Mouse (Mus musculus) forebrain, embryonic 15.5 days (tissue): ENCODE results near the gene Sash1. TPM values are rescaled to one million over a fixed set of nuclear protein-coding genes. Genes with fewer than 3 reads are reported as not detected.

Experiments used
- ATAC-seq: fragments of 200-750 bp; cut with Nextera tagmentation; replicated peaks from 2 replicates; pipeline ENCODE4 v1.8.0; 2017; ENCODE audit warnings: mild to moderate bottlenecking, moderate TSS enrichment, moderate library complexity
- H3K27ac ChIP-seq: fragments of 300-500 bp; sonication (generic); replicated peaks from 2 replicates; pipeline ENCODE4 v1.5.1; 2015; ENCODE audit warnings: mild to moderate bottlenecking, inconsistent platforms
- H3K27me3 ChIP-seq: fragments of 300-500 bp; sonication (generic); 2 replicates; pipeline ENCODE4 v1.6.1; 2015; ENCODE audit warnings: inconsistent platforms
- H3K36me3 ChIP-seq: fragments of 300-500 bp; sonication (generic); 2 replicates; pipeline ENCODE4 v1.6.1; 2015; ENCODE audit warnings: mild to moderate bottlenecking, inconsistent platforms
- H3K4me1 ChIP-seq: fragments of 300-500 bp; sonication (generic); 2 replicates; pipeline ENCODE4 v1.6.1; 2015; ENCODE audit warnings: inconsistent platforms
- H3K4me2 ChIP-seq: fragments of 300-500 bp; sonication (generic); replicated peaks from 2 replicates; pipeline ENCODE4 v1.6.1; 2015; ENCODE audit warnings: mild to moderate bottlenecking, inconsistent platforms
- H3K4me3 ChIP-seq: fragments of 300-500 bp; sonication (generic); 2 replicates; pipeline ENCODE4 v1.5.1; 2015; ENCODE audit warnings: mild to moderate bottlenecking, inconsistent platforms
- H3K9ac ChIP-seq: fragments of 300-500 bp; sonication (generic); replicated peaks from 2 replicates; pipeline ENCODE4 v1.6.1; 2015; ENCODE audit warnings: mild to moderate bottlenecking, inconsistent platforms
- H3K9me3 ChIP-seq: fragments of 300-500 bp; sonication (generic); 2 replicates; pipeline ENCODE4 v1.6.1; 2016; ENCODE audit warnings: inconsistent platforms
- WGBS: fragments of 180-500 bp; shearing (Covaris S2); methylation state at CpG from one replicate; pipeline ENCODE4 v1.1.7; 2015; ENCODE audit warnings: mixed read lengths; 5-methylcytosine and 5-hydroxymethylcytosine counted together
- polyA plus RNA-seq: library from polyadenylated mRNA; unstranded; fragments of >200 nt; fragmentation: Nextera tagmentation; extraction: Ambion mirVana; gene quantifications from 2 replicates; pipeline ENCODE4 v1.2.1, GENCODE M21; 2015

Sash1 gene
- polyA plus RNA-seq, 1 experiment from 2014 or later = 1.7 TPM

DNA sequence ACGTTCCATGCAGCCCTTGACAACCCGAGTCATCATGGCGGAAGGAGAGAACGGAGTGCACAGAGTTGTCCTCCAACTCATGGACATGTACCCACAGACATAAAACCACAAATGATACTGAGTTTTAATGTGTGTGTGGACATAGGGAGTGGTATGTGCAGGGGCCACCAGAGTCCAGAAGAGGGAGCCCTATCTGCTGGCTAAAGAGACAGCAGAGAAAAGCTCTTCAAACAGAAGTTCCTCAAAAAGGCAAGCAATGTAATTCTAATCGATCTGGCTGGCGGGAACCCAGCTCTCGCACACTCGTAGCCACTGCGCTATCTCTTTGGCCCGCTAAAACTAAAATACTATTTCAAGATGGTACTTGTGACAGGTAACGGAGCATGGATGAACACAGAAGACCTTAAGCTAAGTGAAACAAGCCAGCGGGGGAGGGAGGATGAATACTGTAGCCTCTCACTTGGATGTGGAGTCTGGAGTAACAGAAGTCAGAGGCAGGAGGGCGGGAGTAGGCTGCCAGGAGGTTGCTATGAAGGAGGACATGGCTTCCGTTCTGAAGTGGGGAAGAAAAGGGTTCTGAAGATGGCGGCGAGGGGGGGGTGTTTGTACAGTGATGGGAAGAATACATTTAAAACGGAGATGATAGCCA lies 51.9 kb downstream of the Sash1 start:
- H3K9ac ChIP-seq = no peak overlapping the region
- no peak for ATAC-seq
- no peaks in the 10 kb centered on the region for H3K36me3 ChIP-seq
- no peaks in the 10 kb centered on the region for H3K9me3 ChIP-seq
- H3K27ac ChIP-seq = no peak overlapping the region
- no peaks in the 10 kb centered on the region for H3K4me1 ChIP-seq
- H3K27me3 ChIP-seq = no peaks in the 10 kb centered on the region
- 93% methylated on average over 17 of the region's 17 CpGs for WGBS
- H3K4me3 ChIP-seq = no peak overlapping the region
- H3K4me2 ChIP-seq = no peak overlapping the region

DNA sequence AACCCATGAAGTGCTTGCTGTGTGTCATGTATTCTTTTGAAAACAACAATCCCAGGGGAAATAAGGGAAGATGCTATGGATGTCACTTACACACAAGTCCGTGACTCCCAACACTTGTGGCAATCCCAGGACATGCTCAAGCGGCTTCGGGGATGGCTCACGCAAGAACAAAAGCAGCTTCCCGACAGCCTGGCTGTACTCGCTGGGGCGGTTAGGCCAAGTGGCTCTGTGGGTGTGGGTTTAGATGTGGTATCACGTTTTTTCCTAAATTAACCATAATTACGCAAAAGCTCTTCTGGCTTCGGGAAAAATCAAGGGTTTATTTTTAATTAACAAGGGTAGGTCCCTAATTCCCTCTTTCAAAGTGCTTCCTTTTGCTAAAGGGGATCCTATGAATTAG lies 59.6 kb downstream of the Sash1 start:
- Histone ChIP-seq H3K36me3 (no peaks in the 10 kb centered on the region), H3K4me3 (no peak overlapping the region), H3K9ac (no peak overlapping the region), H3K27me3 (no peaks in the 10 kb centered on the region), H3K4me2 (no peak overlapping the region), H3K27ac (no peak overlapping the region), H3K9me3 (no peaks in the 10 kb centered on the region), H3K4me1 (peaks cover 8% of the 10 kb centered on the region)
- WGBS = 9% methylated on average over 10 of the region's 10 CpGs
- 0 out of 2 replicates have a peak, but pooled peaks have one; percentile 43 for ATAC-seq

DNA sequence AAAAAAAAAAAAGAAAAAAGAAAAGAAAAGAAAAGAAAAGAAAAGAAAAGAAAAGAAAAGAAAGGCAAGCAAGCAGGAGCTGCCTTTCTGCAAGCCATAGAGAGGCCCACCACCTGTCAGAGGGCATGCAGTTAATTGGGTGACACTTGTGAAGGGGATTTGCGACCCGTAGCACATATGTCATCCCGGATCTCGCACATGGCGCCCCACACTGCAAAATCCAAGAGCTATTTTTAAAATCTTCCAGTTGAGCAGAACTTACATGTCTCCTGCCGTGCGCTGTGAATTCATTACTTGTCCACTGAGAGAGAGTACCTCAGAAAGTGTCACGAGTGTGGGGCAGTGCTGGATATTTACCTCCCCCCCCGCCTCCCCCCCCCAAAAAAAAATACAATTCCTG lies 60.0 kb downstream of the Sash1 start:
- Histone ChIP-seq H3K4me3 (no peak overlapping the region), H3K36me3 (no peaks in the 10 kb centered on the region), H3K9ac (no peak overlapping the region), H3K9me3 (no peaks in the 10 kb centered on the region), H3K4me2 (no peak overlapping the region), H3K27ac (no peak overlapping the region), H3K4me1 (peaks cover 8% of the 10 kb centered on the region), H3K27me3 (no peaks in the 10 kb centered on the region)
- ATAC-seq = peak; percentile 68
- 18% methylated on average over 9 of the region's 9 CpGs for WGBS

DNA sequence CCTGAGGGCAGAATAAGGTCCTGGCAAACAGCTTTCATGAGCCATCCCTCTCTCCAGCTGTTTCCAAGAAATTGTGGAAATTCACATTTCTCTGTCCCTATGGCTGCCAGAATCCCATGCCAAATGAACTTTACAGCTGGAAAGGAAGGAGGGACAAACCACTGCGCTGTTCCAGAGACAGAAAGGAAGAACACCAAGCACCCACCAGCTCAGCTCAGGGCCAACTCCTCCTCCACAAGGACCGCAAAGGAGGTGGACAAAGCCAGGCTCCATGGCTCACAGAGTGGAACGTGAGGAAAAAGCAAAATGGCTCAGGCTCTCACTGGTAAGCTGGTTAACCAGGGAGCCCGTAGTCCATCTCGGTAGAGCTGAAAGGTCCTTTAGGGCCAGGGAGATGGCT lies 67.8 kb downstream of the Sash1 start:
- Histone ChIP-seq H3K9ac (no peak overlapping the region), H3K27me3 (no peaks in the 10 kb centered on the region), H3K27ac (no peak overlapping the region), H3K4me3 (no peak overlapping the region), H3K4me1 (no peaks in the 10 kb centered on the region), H3K4me2 (no peak overlapping the region), H3K36me3 (no peaks in the 10 kb centered on the region), H3K9me3 (no peaks in the 10 kb centered on the region)
- 85% methylated on average over 5 of the region's 5 CpGs for WGBS
- ATAC-seq = no peak

DNA sequence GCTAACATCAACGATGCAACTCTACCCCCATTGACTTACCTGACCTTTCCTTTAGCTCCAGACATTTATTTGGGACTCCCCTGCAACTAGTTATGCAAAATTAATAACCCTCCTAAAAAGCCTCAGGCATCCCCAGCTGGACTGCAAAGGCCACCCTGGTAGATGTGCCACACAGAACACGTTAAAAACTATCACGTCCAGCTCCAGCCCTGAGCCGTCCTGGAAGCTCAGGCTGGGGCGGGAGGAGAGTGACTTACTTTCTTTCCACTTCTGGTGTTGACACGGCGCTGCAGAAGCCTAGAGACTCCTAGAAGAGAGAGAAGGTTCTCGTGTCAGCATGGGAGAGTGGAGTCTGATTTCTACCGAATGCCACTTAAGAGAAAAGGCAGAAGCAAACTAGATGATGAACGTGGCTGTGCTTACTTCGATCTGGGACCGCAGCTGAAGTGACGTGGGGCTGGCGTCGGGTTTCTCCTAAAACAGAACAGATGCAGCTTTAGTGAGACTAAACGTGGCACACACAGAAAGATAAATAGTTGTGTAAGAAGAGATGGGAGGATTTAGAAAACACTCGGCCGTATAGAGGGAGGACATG lies 71.8 kb downstream of the Sash1 start:
- Histone ChIP-seq H3K27ac (no peak overlapping the region), H3K4me3 (no peak overlapping the region), H3K4me1 (no peaks in the 10 kb centered on the region), H3K36me3 (no peaks in the 10 kb centered on the region), H3K4me2 (no peak overlapping the region), H3K9ac (no peak overlapping the region), H3K27me3 (no peaks in the 10 kb centered on the region), H3K9me3 (no peaks in the 10 kb centered on the region)
- ATAC-seq = no peak
- 76% methylated on average over 18 of the region's 18 CpGs for WGBS

DNA sequence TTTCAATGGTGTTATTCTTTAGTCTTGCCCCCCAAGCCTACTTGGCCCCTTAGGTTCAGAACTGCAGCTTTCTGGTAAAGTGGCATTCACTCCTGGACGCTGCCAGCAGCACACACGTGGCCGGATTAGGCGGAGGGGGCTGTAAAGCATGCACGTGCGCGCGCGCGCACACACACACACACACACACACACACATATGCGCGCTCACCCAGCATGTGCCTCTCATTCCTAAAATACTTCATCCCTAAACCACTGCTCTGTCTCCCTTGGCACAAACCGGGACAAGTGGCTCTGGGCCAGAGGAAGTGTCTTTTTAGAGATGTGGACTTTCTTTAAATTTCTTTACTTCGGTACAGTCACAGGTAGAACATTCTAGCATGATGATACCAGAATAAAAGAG lies 72.6 kb downstream of the Sash1 start:
- Histone ChIP-seq H3K27me3 (no peaks in the 10 kb centered on the region), H3K9ac (no peak overlapping the region), H3K4me1 (no peaks in the 10 kb centered on the region), H3K4me3 (no peak overlapping the region), H3K27ac (no peak overlapping the region), H3K4me2 (no peak overlapping the region), H3K36me3 (no peaks in the 10 kb centered on the region), H3K9me3 (no peaks in the 10 kb centered on the region)
- ATAC-seq = no peak
- 78% methylated on average over 14 of the region's 14 CpGs for WGBS

DNA sequence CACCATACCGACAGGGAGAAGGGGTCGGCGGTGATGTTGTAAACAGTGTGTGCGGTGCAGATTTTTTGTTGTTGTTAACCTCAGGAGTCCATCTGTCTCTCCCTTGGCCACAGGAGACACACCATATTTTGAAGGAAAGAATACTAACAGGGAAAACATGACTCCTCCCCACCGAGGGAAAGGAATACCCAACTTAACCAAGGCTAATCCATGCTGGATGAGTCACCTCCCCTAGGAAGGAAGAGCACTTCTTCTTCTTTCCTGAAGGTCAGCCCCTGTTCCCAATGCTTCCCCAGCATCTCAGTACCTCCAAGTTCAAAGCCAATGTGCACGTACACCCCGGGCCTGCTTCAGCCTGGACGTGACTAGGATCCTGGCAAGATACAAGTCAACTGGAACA lies 73.1 kb downstream of the Sash1 start:
- no peaks in the 10 kb centered on the region for H3K9me3 ChIP-seq
- H3K36me3 ChIP-seq = no peaks in the 10 kb centered on the region
- H3K4me2 ChIP-seq = no peak overlapping the region
- H3K9ac ChIP-seq = no peak overlapping the region
- H3K4me3 ChIP-seq = no peak overlapping the region
- no peak overlapping the region for H3K27ac ChIP-seq
- no peak for ATAC-seq
- no peaks in the 10 kb centered on the region for H3K4me1 ChIP-seq
- 78% methylated on average over 8 of the region's 8 CpGs for WGBS
- no peaks in the 10 kb centered on the region for H3K27me3 ChIP-seq

DNA sequence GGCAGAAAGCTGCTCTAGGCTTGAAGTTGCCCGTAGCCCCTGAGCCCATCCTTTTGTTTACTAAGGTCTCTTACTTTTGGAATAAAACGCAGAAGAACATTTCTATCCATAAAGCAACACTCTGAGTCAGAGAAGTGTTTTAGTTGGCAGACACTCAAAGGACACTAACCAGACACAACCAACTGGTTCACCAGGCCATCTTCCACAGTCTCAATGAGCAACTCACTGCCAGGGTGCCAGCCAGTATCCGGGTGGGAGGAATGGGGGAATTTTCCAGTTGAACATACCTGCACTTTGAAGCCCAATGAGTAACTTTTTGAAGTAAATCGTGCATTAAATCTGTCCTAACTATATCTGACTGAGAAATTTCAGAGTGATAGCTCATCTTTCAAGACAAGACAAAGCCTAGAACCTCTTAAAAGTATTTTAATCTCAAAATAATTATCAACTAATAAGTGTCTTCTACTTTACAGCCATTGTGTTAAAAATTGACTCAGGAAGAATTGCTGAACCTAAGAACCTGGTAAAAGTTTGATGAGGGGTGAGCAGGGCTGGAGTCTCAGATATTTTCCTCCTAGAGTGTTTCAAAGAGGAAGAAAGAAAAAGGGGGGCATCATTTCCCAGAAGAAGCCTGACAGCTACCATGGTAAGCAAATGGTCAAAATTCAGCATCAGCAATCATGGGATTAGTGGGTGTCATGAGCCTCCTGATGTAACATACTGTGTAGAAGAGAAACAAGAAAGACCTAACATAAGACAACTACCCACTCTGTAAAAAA lies 74.4 kb downstream of the Sash1 start:
- ATAC-seq = no peak
- Histone ChIP-seq H3K27ac (no peak overlapping the region), H3K9ac (no peak overlapping the region), H3K4me1 (no peaks in the 10 kb centered on the region), H3K27me3 (no peaks in the 10 kb centered on the region), H3K4me3 (no peak overlapping the region), H3K4me2 (no peak overlapping the region), H3K36me3 (no peaks in the 10 kb centered on the region), H3K9me3 (no peaks in the 10 kb centered on the region)
- WGBS = 95% methylated on average over 4 of the region's 4 CpGs

DNA sequence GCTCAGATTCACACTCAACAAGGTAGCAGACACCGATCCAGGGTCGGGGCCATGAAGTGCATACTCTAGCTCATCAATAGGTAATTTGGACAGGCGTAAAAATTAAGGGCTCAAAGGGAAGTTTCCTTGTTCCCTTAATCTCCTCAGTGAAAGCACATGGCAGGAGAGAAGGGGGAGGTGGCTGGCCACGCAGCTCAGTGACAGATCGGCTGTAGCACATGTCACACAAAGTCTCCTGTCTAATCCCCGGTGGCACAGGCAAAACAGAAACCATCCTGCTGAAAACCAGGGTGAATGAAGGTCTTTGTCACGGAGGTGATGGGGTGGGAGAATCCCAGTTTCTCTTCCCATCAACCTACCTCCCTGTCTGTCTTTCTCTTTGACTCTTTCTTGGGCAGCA lies 75.4 kb downstream of the Sash1 start:
- H3K4me2 ChIP-seq = no peak overlapping the region
- no peak for ATAC-seq
- no peak overlapping the region for H3K9ac ChIP-seq
- WGBS = 69% methylated on average over 7 of the region's 7 CpGs
- H3K36me3 ChIP-seq = no peaks in the 10 kb centered on the region
- no peaks in the 10 kb centered on the region for H3K4me1 ChIP-seq
- H3K4me3 ChIP-seq = no peak overlapping the region
- no peaks in the 10 kb centered on the region for H3K9me3 ChIP-seq
- H3K27me3 ChIP-seq = no peaks in the 10 kb centered on the region
- H3K27ac ChIP-seq = no peak overlapping the region

DNA sequence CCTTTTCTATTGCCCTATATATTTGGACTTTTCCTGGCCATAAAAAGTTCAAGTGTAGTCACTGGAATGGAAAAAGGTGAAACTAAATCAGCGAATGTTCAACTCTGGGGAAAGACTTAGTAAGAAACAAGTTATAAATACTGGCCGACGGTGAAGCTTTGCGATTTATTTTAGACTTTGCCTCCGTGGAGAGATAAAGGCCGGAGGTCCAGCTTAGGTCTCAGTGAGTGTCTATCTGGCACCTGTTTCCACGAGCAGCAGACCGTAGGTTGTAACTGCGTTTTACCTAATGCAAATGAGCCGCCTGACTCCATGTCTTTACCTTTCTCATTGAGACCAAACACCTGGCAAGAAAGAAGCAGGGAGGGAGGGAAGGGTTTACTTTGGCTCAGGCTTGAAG lies 77.5 kb downstream of the Sash1 start:
- Histone ChIP-seq H3K4me2 (no peak overlapping the region), H3K9me3 (no peaks in the 10 kb centered on the region), H3K4me1 (peaks cover 5% of the 10 kb centered on the region), H3K4me3 (no peak overlapping the region), H3K27me3 (no peaks in the 10 kb centered on the region), H3K9ac (no peak overlapping the region), H3K36me3 (no peaks in the 10 kb centered on the region), H3K27ac (no peak overlapping the region)
- ATAC-seq = no peak
- WGBS = 94% methylated on average over 10 of the region's 10 CpGs

DNA sequence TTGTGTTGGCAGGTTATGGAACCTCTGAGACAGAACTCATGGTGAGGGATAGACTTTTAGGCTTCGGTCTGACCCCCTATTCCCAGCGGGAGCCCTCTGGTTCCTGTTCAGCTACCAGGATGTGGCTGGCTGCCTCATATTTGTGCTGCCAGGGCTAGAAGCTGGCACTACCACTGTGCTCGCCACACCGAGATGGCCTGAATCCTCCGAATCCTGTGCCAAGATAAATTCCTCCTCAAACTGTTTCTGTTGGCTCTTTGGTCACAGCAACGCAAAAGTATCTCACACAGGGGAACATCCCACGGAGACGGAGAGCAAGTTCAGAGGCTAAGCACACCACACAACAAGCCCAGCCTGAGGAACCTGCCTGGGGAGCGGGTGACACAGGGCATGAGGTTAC lies 78.3 kb downstream of the Sash1 start:
- no peak overlapping the region for H3K27ac ChIP-seq
- no peak for ATAC-seq
- H3K9me3 ChIP-seq = no peaks in the 10 kb centered on the region
- H3K9ac ChIP-seq = no peak overlapping the region
- H3K36me3 ChIP-seq = no peaks in the 10 kb centered on the region
- WGBS = 89% methylated on average over 9 of the region's 9 CpGs
- no peaks in the 10 kb centered on the region for H3K27me3 ChIP-seq
- H3K4me1 ChIP-seq = peaks cover 8% of the 10 kb centered on the region
- H3K4me2 ChIP-seq = no peak overlapping the region
- H3K4me3 ChIP-seq = no peak overlapping the region

DNA sequence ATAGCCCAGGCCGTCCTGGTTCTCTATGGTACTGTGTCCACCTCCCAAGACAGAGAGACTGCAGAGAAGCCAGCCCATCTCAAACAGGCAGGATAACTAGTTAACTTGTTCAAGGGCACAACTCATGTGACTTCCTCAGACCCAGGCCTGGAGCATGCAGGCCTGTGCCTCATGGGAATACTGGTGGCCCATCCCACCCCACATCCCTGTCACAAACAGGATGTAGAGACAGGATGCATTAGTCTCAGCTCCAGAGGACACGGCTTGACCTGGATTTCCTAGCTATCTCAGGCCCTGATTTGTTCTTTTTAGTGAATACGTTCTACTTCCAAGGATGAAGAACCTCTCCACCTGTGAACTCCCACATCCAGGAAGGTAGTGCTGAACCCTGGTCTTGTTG lies 80.5 kb downstream of the Sash1 start:
- ATAC-seq = no peak
- Histone ChIP-seq H3K4me3 (no peak overlapping the region), H3K27me3 (no peaks in the 10 kb centered on the region), H3K36me3 (no peaks in the 10 kb centered on the region), H3K9me3 (no peaks in the 10 kb centered on the region), H3K4me1 (peaks cover 22% of the 10 kb centered on the region), H3K9ac (no peak overlapping the region), H3K4me2 (no peak overlapping the region), H3K27ac (no peak overlapping the region)
- WGBS = 93% methylated on average over 3 of the region's 3 CpGs
